Mouse (Mus musculus) lung, postnatal 0 days (tissue): Measurements from ENCODE around the gene Lrp10.

Source experiments
- CTCF ChIP-seq: IDR thresholded peaks from 2 replicates; pipeline ENCODE4 v1.5.1; 2016; ENCODE audit warnings: antibody characterized with exemption, mild to moderate bottlenecking
- EP300 ChIP-seq: IDR thresholded peaks from 2 replicates; pipeline ENCODE4 v1.6.1; 2016; ENCODE audit warnings: antibody characterized with exemption, mild to moderate bottlenecking, control low read depth

DNA sequence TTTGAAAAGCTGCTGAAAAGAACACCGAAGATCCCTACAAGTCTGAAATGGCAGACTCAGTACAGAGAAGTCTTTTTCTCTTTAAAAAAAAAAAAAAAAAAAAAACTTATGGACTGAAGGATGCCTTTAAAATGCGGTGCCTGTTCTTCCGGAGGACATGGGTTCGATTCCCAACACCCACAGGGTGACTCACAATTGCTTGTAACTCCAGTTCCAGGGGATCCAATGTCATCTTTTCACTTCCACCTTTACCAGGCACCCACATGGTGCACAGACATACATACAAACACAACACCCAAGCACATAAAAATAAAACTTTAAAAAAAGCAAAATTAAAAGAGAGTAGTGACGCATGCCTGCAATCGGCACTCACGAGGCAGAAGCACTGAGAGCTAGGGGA, 36.2 kb upstream of the Lrp10 start:
- TF ChIP-seq CTCF (no peak), EP300 (no peak)
